Mouse (Mus musculus) forebrain, postnatal 0 days (tissue): ENCODE data around the gene Prim2. TPM values are rescaled to one million over a fixed set of nuclear protein-coding genes. Genes with fewer than 3 reads are reported as not detected.

Source experiments
- ATAC-seq: fragments of 200-750 bp; cut with Nextera tagmentation; 2 replicates; pipeline ENCODE4 v1.8.0; 2017; ENCODE audit warnings: mild to moderate bottlenecking, moderate library complexity
- DNase-seq: peaks from one replicate; pipeline ENCODE4 v3.0.0-alpha.2; 2015
- H3K27ac ChIP-seq: fragments of 300-500 bp; sonication (generic); 2 replicates; pipeline ENCODE4 v1.5.1; 2014; ENCODE audit warnings: low read depth, mild to moderate bottlenecking, antibody characterized with exemption, low read length, moderate library complexity, mixed read lengths
- H3K27me3 ChIP-seq: fragments of 300-500 bp; sonication (generic); 2 replicates; pipeline ENCODE4 v1.6.1; 2014; ENCODE audit warnings: mild to moderate bottlenecking, low read length, mixed read lengths; ENCODE audit not compliant: insufficient read depth
- H3K36me3 ChIP-seq: fragments of 300-500 bp; sonication (generic); 2 replicates; pipeline ENCODE4 v1.6.1; 2014; ENCODE audit warnings: mild to moderate bottlenecking, moderate library complexity; ENCODE audit not compliant: insufficient read depth
- H3K4me1 ChIP-seq: fragments of 300-500 bp; sonication (generic); 2 replicates; pipeline ENCODE4 v1.6.1; 2014; ENCODE audit warnings: antibody characterized with exemption; ENCODE audit not compliant: insufficient read depth
- H3K4me2 ChIP-seq: fragments of 300-500 bp; sonication (generic); 2 replicates; pipeline ENCODE4 v1.6.1; 2014; ENCODE audit warnings: low read depth, mild to moderate bottlenecking, moderate library complexity
- H3K4me3 ChIP-seq: fragments of 300-500 bp; sonication (generic); 2 replicates; pipeline ENCODE4 v1.5.1; 2014; ENCODE audit warnings: low read depth, low read length, mixed read lengths
- H3K9ac ChIP-seq: fragments of 300-500 bp; sonication (generic); 2 replicates; pipeline ENCODE4 v1.6.1; 2014; ENCODE audit warnings: mild to moderate bottlenecking
- H3K9me3 ChIP-seq: fragments of 300-500 bp; sonication (generic); 2 replicates; pipeline ENCODE4 v1.6.1; 2016; ENCODE audit warnings: low read length
- CTCF ChIP-seq: sonication (generic); IDR thresholded peaks from 2 replicates; pipeline ENCODE4 v1.5.1; 2016; ENCODE audit warnings: antibody characterized with exemption, control low read depth, low read depth
- WGBS: fragments of 180-500 bp; shearing (Covaris S2); extraction: QIAGEN DNeasy Blood & Tissue Kit; methylation state at CpG from one replicate; pipeline ENCODE4 v1.1.7; 2014; 5-methylcytosine and 5-hydroxymethylcytosine counted together
- polyA plus RNA-seq: library from polyadenylated mRNA; unstranded; fragments of >200 nt; fragmentation: Nextera tagmentation; extraction: Ambion mirVana; gene quantifications from 2 replicates; pipeline ENCODE4 v1.2.1, GENCODE M21; 2015
- total RNA-seq: library from RNA; depleted of rRNA; stranded (reverse); fragments of >200 nt; gene quantifications from 2 replicates; pipeline ENCODE4 v1.2.3, GENCODE M21; 2014

The Prim2 gene
- total and polyA plus RNA-seq, 2 experiments from 2014 or later: 18.3 to 26.9 TPM

DNA sequence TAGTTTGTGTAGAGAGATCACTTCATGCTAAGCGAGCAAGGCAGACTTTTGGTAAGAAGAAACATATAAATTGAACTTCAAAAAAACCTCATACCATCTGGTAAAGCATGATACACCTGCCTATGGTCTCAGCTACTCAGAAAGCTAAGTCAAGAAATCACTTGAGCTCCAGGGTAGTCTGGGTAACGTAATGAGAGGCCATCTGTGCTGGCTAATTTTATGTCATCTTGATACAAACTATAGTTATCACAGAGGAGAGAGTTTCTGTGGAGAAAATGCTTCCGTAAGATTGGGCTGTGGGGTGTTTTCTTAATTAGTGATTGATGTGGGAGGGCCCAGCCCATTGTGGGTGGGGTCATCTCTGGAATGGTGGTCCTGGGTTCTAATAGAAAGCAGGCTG lies 24.3 kb upstream of the Prim2 start:
- no peak for TF ChIP-seq CTCF
- 71% methylated on average over 3 of the region's 3 CpGs for WGBS
- Histone ChIP-seq H3K4me2 (no peak overlapping the region), H3K27ac (no peak overlapping the region), H3K27me3 (no peaks in the 10 kb centered on the region), H3K4me1 (no peaks in the 10 kb centered on the region), H3K9me3 (no peaks in the 10 kb centered on the region), H3K36me3 (no peaks in the 10 kb centered on the region), H3K4me3 (no peak overlapping the region), H3K9ac (no peak overlapping the region)
- no peak for DNase-seq
- ATAC-seq: peak; percentile 54; the same call in 1 of the 2 replicates

DNA sequence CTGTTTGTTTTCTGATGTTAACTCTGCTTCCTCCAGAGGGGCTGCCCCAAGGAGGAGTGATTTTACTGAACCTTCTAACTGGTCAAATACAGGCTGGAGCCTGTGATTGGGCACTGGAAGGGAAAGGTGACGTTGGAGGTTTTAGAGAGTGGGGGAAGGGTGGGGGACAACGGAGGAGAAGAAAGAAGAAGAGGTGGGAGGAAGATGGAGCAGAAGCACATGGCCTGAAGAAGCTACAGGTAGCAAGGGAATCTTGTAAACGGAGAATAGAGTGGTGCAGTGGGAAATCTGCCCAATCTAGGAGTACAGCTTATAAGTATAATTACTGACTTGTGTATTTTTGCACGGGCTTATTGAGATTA lies 20.5 kb upstream of the Prim2 start:
- ATAC-seq: no peak
- TF ChIP-seq CTCF: no peak
- Histone ChIP-seq H3K27ac (no peak overlapping the region), H3K36me3 (no peaks in the 10 kb centered on the region), H3K27me3 (no peaks in the 10 kb centered on the region), H3K4me3 (no peak overlapping the region), H3K4me2 (no peak overlapping the region), H3K4me1 (no peaks in the 10 kb centered on the region), H3K9me3 (no peaks in the 10 kb centered on the region), H3K9ac (no peak overlapping the region)
- no peak for DNase-seq
- 58% methylated on average over 4 of the region's 4 CpGs for WGBS

DNA sequence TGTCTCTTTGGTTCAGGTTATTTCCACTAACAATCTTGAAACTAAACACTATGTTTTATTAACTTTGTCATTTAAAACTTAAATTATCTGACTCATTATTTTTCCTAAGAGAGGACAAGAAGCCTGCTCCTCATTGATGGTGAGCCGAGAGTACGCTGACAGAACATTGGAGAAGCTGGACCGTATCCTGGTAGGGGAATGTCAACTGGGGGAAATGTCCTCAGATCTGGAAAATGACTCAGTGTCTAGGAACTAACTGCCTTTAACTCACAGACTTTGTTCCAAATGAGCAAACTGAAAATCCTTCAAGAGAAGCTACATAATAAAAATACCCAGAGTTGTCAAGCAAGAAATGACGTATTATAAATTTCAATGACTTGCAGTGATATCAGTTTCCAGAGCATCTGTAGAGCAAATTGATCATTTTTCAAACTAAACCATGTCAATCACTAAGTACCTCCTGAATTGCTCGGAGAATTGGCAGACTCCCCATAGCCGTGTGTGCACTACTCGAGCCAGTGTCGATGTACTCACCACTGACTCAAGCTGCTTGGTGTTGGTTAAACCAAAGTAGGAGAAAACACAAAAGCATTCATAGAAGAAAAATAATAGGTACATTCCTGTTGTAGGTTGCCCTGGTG lies 20.0 kb upstream of the Prim2 start:
- Histone ChIP-seq H3K27me3 (no peaks in the 10 kb centered on the region), H3K9ac (no peak overlapping the region), H3K9me3 (no peaks in the 10 kb centered on the region), H3K4me1 (no peaks in the 10 kb centered on the region), H3K4me3 (no peak overlapping the region), H3K4me2 (no peak overlapping the region), H3K27ac (no peak overlapping the region), H3K36me3 (no peaks in the 10 kb centered on the region)
- 78% methylated on average over 8 of the region's 8 CpGs for WGBS
- ATAC-seq (no peak), DNase-seq (no peak)
- no peak for TF ChIP-seq CTCF

DNA sequence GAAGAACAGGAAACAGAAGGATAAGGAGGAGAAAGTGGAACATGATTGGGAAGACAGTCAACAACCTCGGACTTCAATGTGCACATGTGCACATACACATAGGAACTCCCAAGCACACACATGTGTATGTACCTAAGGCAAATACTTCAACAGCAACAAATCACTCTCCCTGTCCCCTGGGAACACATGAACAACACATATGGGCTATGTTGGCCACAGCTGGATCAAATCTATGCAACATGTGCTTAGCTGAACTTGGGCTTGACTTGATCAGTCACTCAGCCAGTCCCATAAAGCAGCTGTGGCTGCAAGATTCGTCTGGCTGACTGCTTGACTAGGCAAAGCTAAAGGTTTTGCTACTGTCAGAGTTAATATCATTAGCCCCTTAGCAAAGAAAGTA lies 19.2 kb upstream of the Prim2 start:
- no peaks in the 10 kb centered on the region for H3K4me1 ChIP-seq
- no peaks in the 10 kb centered on the region for H3K36me3 ChIP-seq
- no peak overlapping the region for H3K27ac ChIP-seq
- H3K9ac ChIP-seq: no peak overlapping the region
- WGBS: 63% methylated on average over 2 of the region's 2 CpGs
- H3K27me3 ChIP-seq: no peaks in the 10 kb centered on the region
- no peak overlapping the region for H3K4me3 ChIP-seq
- TF ChIP-seq CTCF: no peak
- ATAC-seq (no peak), DNase-seq (no peak)
- no peak overlapping the region for H3K4me2 ChIP-seq
- no peaks in the 10 kb centered on the region for H3K9me3 ChIP-seq

DNA sequence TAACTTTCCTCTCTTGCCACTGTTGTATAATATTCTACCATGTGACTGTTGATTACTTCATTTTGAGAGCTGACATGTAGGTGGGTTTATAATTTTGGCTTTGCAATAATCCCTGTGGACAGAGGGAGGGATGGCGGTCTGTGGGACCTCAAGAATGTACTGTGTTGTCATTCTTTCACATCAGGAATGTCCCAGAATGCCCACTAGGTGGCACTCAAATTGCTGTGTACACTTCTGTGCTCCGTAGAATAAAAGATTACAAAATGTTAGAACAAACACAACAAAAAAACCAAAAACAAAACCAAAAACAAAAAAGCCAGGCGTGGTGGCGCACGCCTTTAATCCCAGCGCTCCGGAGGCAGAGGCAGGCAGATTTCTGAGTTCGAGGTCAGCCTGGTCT lies 14.9 kb upstream of the Prim2 start:
- Histone ChIP-seq H3K4me3 (no peak overlapping the region), H3K9ac (no peak overlapping the region), H3K4me2 (no peak overlapping the region), H3K4me1 (no peaks in the 10 kb centered on the region), H3K9me3 (no peaks in the 10 kb centered on the region), H3K27me3 (no peaks in the 10 kb centered on the region), H3K36me3 (no peaks in the 10 kb centered on the region), H3K27ac (no peak overlapping the region)
- ATAC-seq (no peak), DNase-seq (no peak)
- TF ChIP-seq CTCF: peak; percentile 43
- 67% methylated on average over 8 of the region's 8 CpGs for WGBS

DNA sequence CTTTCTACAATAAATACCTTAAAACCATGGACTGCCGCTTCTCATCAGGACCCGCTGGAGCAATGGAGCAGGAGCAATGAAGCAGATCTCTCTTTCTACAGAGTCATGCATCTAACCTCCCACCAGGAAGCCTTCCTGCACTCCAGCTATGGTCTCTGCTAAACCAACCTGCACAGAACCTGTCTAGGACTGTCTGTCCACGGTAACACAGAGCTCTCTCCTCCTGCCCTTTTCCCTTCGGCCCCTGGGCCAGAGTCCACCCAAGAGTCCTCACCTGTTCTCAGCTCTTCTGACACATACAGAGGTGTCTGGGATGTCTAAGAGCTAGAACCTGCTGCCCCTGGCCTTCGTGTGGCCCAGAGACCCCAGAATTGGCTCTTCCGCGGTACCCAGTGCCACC lies 11.3 kb upstream of the Prim2 start:
- WGBS: 88% methylated on average over 7 of the region's 7 CpGs
- H3K27ac ChIP-seq: no peak overlapping the region
- H3K4me3 ChIP-seq: no peak overlapping the region
- no peaks in the 10 kb centered on the region for H3K27me3 ChIP-seq
- H3K9ac ChIP-seq: no peak overlapping the region
- no peaks in the 10 kb centered on the region for H3K36me3 ChIP-seq
- H3K9me3 ChIP-seq: no peaks in the 10 kb centered on the region
- H3K4me1 ChIP-seq: no peaks in the 10 kb centered on the region
- DNase-seq: no peak
- ATAC-seq: no peak
- H3K4me2 ChIP-seq: no peak overlapping the region
- no peak for TF ChIP-seq CTCF

DNA sequence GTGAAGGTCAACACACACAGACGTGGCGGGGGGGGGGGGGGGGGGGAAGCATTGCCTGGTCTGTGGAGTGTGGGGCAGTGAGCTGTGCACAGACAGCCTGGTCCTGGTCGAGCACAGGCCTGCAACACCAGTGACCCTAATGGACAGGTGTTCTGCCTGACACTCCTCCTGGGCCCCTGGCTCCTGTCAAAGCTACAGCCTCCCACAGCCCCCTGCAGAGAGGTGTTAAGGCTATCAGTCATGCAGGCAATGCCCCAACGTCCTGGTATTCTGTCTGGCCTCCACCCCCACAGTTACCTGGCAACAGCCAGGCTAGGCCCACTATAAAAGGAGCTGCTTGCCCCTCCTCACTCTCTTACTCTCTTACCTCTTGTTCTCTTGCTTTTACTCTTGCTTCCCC lies 10.8 kb upstream of the Prim2 start:
- ATAC-seq (no peak), DNase-seq (no peak)
- H3K4me3 ChIP-seq: no peak overlapping the region
- no peak overlapping the region for H3K4me2 ChIP-seq
- H3K36me3 ChIP-seq: no peaks in the 10 kb centered on the region
- no peak for TF ChIP-seq CTCF
- 49% methylated on average over 4 of the region's 4 CpGs for WGBS
- no peaks in the 10 kb centered on the region for H3K27me3 ChIP-seq
- no peak overlapping the region for H3K27ac ChIP-seq
- H3K9ac ChIP-seq: no peak overlapping the region
- no peaks in the 10 kb centered on the region for H3K4me1 ChIP-seq
- no peaks in the 10 kb centered on the region for H3K9me3 ChIP-seq
